ENCODE assay signal across 8 mouse cellular contexts in the genomic region with DNA sequence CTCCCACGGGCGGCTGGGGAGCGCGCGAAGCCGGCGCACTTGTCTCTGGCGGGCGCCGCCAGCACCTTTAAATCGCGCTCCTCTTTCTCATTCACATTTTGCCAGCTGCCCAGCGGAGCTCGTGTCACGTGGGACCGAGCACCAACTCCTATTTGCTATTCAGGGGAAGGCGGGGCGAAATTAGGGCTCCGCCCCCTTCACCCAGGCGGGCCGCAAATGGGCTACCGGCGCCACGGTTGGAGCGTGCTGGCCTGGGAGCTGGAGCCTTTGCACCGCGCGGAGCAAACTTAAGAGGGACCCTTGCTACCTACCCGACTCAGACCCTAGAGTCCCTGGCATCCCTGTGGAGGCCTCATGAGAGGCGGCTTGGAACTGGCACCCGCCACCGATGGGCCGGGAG. TPM values are rescaled to one million over a fixed set of nuclear protein-coding genes. Genes with fewer than 3 reads are reported as not detected.
DNase-seq lines count a peak whose midpoint lies in the region; ATAC-seq and TF ChIP-seq lines count a peak whose summit lies in the region.

Gene Gbx2 (minus strand): TSS at position 60 of the 400 bp plus-strand sequence.

- H3K27me3 ChIP-seq in kidney, embryonic 16.5 days (ENCODE audit: insufficient read depth, low read length): peaks cover 97% of the 10 kb centered on the region
- H3K27me3 ChIP-seq in testis, adult 2 months (ENCODE audit: control insufficient read depth, insufficient read depth, low read length): peaks cover 7% of the 10 kb centered on the region

- in situ Hi-C loops in ES-E14 (cut with MboI; ENCODE audit: low sequenced_read_pairs in 2 of 2, unreplicated experiment in 2 of 2): loop anchor here in 1 of 2 experiments (25.0 kb wide), 1 partner anchor 169 kb away; no protein-coding TSS in a partner anchor

- no peaks in the 10 kb centered on the region for H3K9me3 ChIP-seq in ES-E14 (ENCODE audit: control insufficient read depth, insufficient read depth, low read depth, low read length)
- H3K9me3 ChIP-seq in kidney, embryonic 16.5 days (ENCODE audit: low read length): no peaks in the 10 kb centered on the region

- H3K4me3 ChIP-seq in ES-E14 (ENCODE audit: insufficient read depth in 1 of 2, low read depth in 1 of 2, low read length in 2 of 2, poor library complexity in 1 of 2, severe bottlenecking in 1 of 2): peak within 1 kb of the TSS; percentile 84 to 88
- peak within 1 kb of the TSS; percentile 50 for H3K4me3 ChIP-seq in kidney, embryonic 16.5 days (ENCODE audit: low read length)
- peak within 1 kb of the TSS; percentile 49 for H3K4me3 ChIP-seq in testis, adult 2 months (ENCODE audit: control insufficient read depth, low read depth, low read length)

- peak within 1 kb of the TSS; percentile 87 for H3K9ac ChIP-seq in ES-E14 (ENCODE audit: insufficient read depth, low read depth, low read length, poor library complexity, severe bottlenecking)
- H3K9ac ChIP-seq in kidney, embryonic 16.5 days (replicated peaks; ENCODE audit: low read length): 0 out of 2 replicates have a peak within 1 kb of the TSS, but pooled peaks have one; percentile 35

- WGBS in kidney, embryonic 16.5 days: 0% methylated on average over 33 of the region's 33 CpGs

- no peak for TF ChIP-seq CTCF in testis, adult 2 months (IDR thresholded peaks at IDR 0.05; ENCODE audit: control insufficient read depth, insufficient read depth, insufficient replicate concordance, low read depth, low read length)

- ATAC-seq in granulocyte monocyte progenitor cell, adult 5-6 weeks (replicated peaks; ENCODE audit: poor library complexity, severe bottlenecking): peak; percentile 66
- peak; percentile 67 for ATAC-seq in kidney, embryonic 16.5 days (ENCODE audit: low FRiP score, low TSS enrichment)

- peaks cover 2 to 15% of the 10 kb centered on the region in 2 experiments for H3K4me1 ChIP-seq in ES-E14 (ENCODE audit: control insufficient read depth in 2 of 2, insufficient read depth in 2 of 2, low read length in 2 of 2, poor library complexity in 1 of 2)
- H3K4me1 ChIP-seq in kidney, embryonic 16.5 days (ENCODE audit: insufficient read depth, low read length): peaks cover 33% of the 10 kb centered on the region
- H3K4me1 ChIP-seq in testis, adult 2 months (ENCODE audit: control insufficient read depth, insufficient read depth, low read length): peaks cover 15% of the 10 kb centered on the region

- no peak for TF ChIP-seq POLR2A in testis, adult 2 months (IDR thresholded peaks at IDR 0.05; ENCODE audit: control insufficient read depth, low read depth, low read length)

- H3K4me2 ChIP-seq in kidney, embryonic 16.5 days (replicated peaks; ENCODE audit: low read depth, low read length): peak within 1 kb of the TSS; percentile 74

- peak; percentile 92 for DNase-seq in ES-E14 (ENCODE audit: low read depth, low spot score)
- DNase-seq in adrenal gland, postnatal 36 days: peak; percentile 60
- DNase-seq in lung, postnatal 4 days: peak; percentile 68 to 72
- DNase-seq in cerebellum, adult 9-10 months: no peak
- DNase-seq in right cerebral cortex, postnatal 36 days (ENCODE audit: low spot score in 2 of 2): no peak

- peak within 1 kb of the TSS; percentile 30 for H3K27ac ChIP-seq in ES-E14 (ENCODE audit: insufficient read depth, low read depth, low read length, poor library complexity, severe bottlenecking)
- no peak within 1 kb of the TSS for H3K27ac ChIP-seq in kidney, embryonic 16.5 days (ENCODE audit: low read length)
- no peak within 1 kb of the TSS for H3K27ac ChIP-seq in testis, adult 2 months (ENCODE audit: control insufficient read depth, insufficient read depth, low read depth, low read length)

- H3K36me3 ChIP-seq in ES-E14 (ENCODE audit: control insufficient read depth, insufficient read depth, low read length, poor library complexity, severe bottlenecking): peaks cover 17% of the 10 kb centered on the region
- no peaks in the 10 kb centered on the region for H3K36me3 ChIP-seq in kidney, embryonic 16.5 days (ENCODE audit: insufficient read depth, low read length)
- no peaks in the 10 kb centered on the region for H3K36me3 ChIP-seq in testis, adult 2 months (ENCODE audit: control insufficient read depth, insufficient read depth, low read length)

TF ChIP-seq in ES-E14, 5 proteins besides CTCF, POLR2A, EP300 and RAD21:
- no peak for TF ChIP-seq CHD2 (IDR thresholded peaks at IDR 0.05; ENCODE audit: low read depth, low read length)
- no peak for TF ChIP-seq ZNF384 (IDR thresholded peaks at IDR 0.05; ENCODE audit: low read depth, low read length)

RNA-seq across cellular contexts. Expression of gene Gbx2, which starts in this region (rescaled TPM):
- 25.8 and 27.9 TPM in 2 replicates for total RNA-seq in ES-E14 (2012; rRNA removed)
- not detected for total RNA-seq in adrenal gland, postnatal 36 days (2021)
- 1.2 TPM in 1 of 2 replicates, not detected in the other for total RNA-seq in granulocyte monocyte progenitor cell, adult 5-6 weeks (2014; fragmentation: Nextera tagmentation)
- 0.47 and 2.7 TPM in 2 replicates for total RNA-seq in granulocyte monocyte progenitor cell, adult 5-6 weeks (2017)
- 0.22 and 0.23 TPM in 2 replicates for polyA plus RNA-seq in kidney, embryonic 16.5 days (2015; fragmentation: Nextera tagmentation; extraction: Ambion mirVana)
- 0.05 TPM in 1 of 2 replicates, not detected in the other for polyA plus RNA-seq in testis, adult 2 months (2012; rRNA removed)

Comparison
In these comparisons a context has a peak if more than half of its experiments do, and no peak if none do; other contexts are left out.
1. Peak in DNase-seq in adrenal gland, postnatal 36 days; RNA of the gene not detected or under 1 TPM.
2. Peak in ATAC-seq, H3K4me3 ChIP-seq, H3K9ac ChIP-seq and H3K4me2 ChIP-seq in kidney, embryonic 16.5 days; RNA of the gene not detected or under 1 TPM.
3. DNase-seq: peak in ES-E14 (single experiment) and lung, postnatal 4 days (2 of 2); none in cerebellum, adult 9-10 months (single experiment) and right cerebral cortex, postnatal 36 days (0 of 2).
4. Peak in every context shown above with its lines, with median percentiles within 50 percentile points of each other: H3K4me3 ChIP-seq.